Mouse (Mus musculus): ENCODE data around the gene Kif14. TPM values are rescaled to one million over a fixed set of nuclear protein-coding genes. Genes with fewer than 3 reads are reported as not detected.
"Not testable (repeated sequence)": the region's sequence is repeated elsewhere in the genome, so short reads cannot be mapped to it uniquely, and the experiment has no call there.

The Kif14 gene
- polyA plus RNA-seq, 1 experiment from 2014 or later, result 0.79 TPM

GRCm38 (mm10) chr1:136555892-136556291, 89.7 kb downstream of the Kif14 start:
- no peaks in the 10 kb centered on the region for H3K36me3 ChIP-seq (ENCODE audit: inconsistent target)
- 82% methylated on average over 7 of the region's 7 CpGs for WGBS (ENCODE audit: missing documents)
- no peaks in the 10 kb centered on the region for H3K79me2 ChIP-seq (ENCODE audit: inconsistent target)
- no peak overlapping the region for H3K27ac ChIP-seq
- H3K4me3 ChIP-seq (ENCODE audit: inconsistent target), result no peak overlapping the region

GRCm38 (mm10) chr1:136556643-136557042, 90.5 kb downstream of the Kif14 start:
- WGBS (ENCODE audit: missing documents), result 96% methylated on average over 2 of the region's 2 CpGs
- H3K27ac ChIP-seq; H3K36me3 ChIP-seq (ENCODE audit: inconsistent target); H3K4me3 ChIP-seq (ENCODE audit: inconsistent target); H3K79me2 ChIP-seq (ENCODE audit: inconsistent target): not testable (repeated sequence)

GRCm38 (mm10) chr1:136557436-136557835, 91.3 kb downstream of the Kif14 start:
- Histone ChIP-seq H3K79me2 (ENCODE audit: inconsistent target) (no peaks in the 10 kb centered on the region), H3K36me3 (ENCODE audit: inconsistent target) (no peaks in the 10 kb centered on the region), H3K4me3 (ENCODE audit: inconsistent target) (no peak overlapping the region), H3K27ac (no peak overlapping the region)
- WGBS (ENCODE audit: missing documents), result 87% methylated on average over 12 of the region's 12 CpGs

GRCm38 (mm10) chr1:136558762-136559161, 92.6 kb downstream of the Kif14 start:
- H3K79me2 ChIP-seq (ENCODE audit: inconsistent target), result no peaks in the 10 kb centered on the region
- WGBS (ENCODE audit: missing documents), result 10% methylated on average over 5 of the region's 5 CpGs
- H3K36me3 ChIP-seq (ENCODE audit: inconsistent target), result no peaks in the 10 kb centered on the region
- H3K4me3 ChIP-seq (ENCODE audit: inconsistent target), result no peak overlapping the region
- no peak overlapping the region for H3K27ac ChIP-seq

GRCm38 (mm10) chr1:136559284-136559683, 93.1 kb downstream of the Kif14 start:
- H3K79me2 ChIP-seq (ENCODE audit: inconsistent target), result no peaks in the 10 kb centered on the region
- no peaks in the 10 kb centered on the region for H3K36me3 ChIP-seq (ENCODE audit: inconsistent target)
- WGBS (ENCODE audit: missing documents), result 83% methylated on average over 5 of the region's 5 CpGs

GRCm38 (mm10) chr1:136559774-136560173, 93.6 kb downstream of the Kif14 start:
- WGBS (ENCODE audit: missing documents), result 87% methylated on average over 9 of the region's 9 CpGs

More at GRCm38 (mm10) chr1:136559284-136559683, 93.1 kb downstream of the Kif14 start:
- Histone ChIP-seq H3K27ac (no peak overlapping the region), H3K4me3 (ENCODE audit: inconsistent target) (no peak overlapping the region)

DNA sequence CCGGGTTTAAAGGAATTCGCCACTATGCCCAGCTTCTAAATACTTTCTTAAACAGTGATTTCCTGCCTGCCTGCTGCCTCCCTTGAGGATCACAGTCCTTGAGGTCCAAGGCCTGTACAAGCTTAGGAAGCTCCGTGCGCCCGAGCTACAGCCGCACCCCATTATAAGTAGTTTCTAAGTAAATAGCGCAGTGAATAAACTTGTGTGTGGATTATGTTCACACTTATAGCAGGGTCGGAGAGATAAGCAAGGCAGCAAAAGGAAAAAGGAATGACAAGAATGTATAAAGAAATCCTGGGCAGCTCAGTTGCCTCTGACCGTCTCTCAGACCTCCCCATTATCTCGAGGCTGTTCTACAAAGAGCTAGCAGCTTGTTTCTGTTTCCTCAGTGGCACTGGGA, 95.7 kb downstream of the Kif14 start:
- Histone ChIP-seq H3K79me2 (ENCODE audit: inconsistent target) (no peaks in the 10 kb centered on the region), H3K36me3 (ENCODE audit: inconsistent target) (no peaks in the 10 kb centered on the region), H3K27ac (no peak overlapping the region), H3K4me3 (ENCODE audit: inconsistent target) (no peak overlapping the region)
- WGBS (ENCODE audit: missing documents), result 93% methylated on average over 10 of the region's 10 CpGs

More at GRCm38 (mm10) chr1:136559774-136560173, 93.6 kb downstream of the Kif14 start:
- H3K79me2 ChIP-seq (ENCODE audit: inconsistent target), result no peaks in the 10 kb centered on the region
- H3K27ac ChIP-seq, result no peak overlapping the region
- no peak overlapping the region for H3K4me3 ChIP-seq (ENCODE audit: inconsistent target)
- no peaks in the 10 kb centered on the region for H3K36me3 ChIP-seq (ENCODE audit: inconsistent target)

DNA sequence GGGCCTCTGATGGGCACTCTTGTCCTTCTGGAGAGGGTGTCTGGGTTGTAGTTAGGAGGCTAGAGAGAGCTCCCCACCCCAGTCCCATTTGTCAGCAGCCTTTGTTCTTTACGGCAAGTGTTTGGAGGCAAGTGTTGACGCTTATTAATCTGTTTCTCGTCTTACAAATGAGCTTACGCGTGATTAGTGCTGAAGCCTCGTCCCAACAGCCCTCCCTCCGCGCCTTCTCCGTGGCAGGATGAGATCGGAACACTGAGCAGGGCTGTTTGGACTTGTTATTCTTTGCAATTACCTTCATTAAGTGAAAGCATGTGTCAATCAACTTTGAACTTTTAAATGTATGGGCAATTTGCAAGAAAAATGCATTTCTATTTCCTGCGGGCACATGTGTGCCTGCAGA, 97.0 kb downstream of the Kif14 start:
- no peak overlapping the region for H3K27ac ChIP-seq

DNA sequence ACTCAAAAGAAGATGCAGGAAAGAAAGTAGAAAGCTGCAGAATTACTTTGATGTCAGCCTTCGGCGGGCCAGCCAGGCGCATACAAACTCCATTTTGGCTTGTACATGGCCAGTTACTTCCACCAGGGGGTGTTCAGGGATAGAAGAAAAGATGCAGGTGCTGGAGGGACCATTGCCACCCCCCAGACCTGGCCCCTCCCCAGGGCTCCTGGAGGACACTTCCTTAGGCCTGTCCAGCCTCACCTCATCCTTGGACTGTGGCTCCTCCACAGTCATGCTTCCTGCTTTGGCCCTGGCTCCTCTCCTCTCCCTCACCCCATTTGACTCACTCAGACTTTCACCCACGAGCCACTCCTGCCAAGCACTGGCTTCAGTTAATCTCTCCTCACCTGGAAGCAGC, 98.8 kb downstream of the Kif14 start:
- Histone ChIP-seq H3K4me3 (ENCODE audit: inconsistent target) (no peak overlapping the region), H3K79me2 (ENCODE audit: inconsistent target) (no peaks in the 10 kb centered on the region), H3K27ac (no peak overlapping the region), H3K36me3 (ENCODE audit: inconsistent target) (no peaks in the 10 kb centered on the region)
- WGBS (ENCODE audit: missing documents), result 81% methylated on average over 3 of the region's 4 CpGs

More for the DNA sequence above, 97.0 kb downstream of the Kif14 start:
- no peaks in the 10 kb centered on the region for H3K79me2 ChIP-seq (ENCODE audit: inconsistent target)
- 81% methylated on average over 11 of the region's 11 CpGs for WGBS (ENCODE audit: missing documents)
- H3K4me3 ChIP-seq (ENCODE audit: inconsistent target), result no peak overlapping the region
- no peaks in the 10 kb centered on the region for H3K36me3 ChIP-seq (ENCODE audit: inconsistent target)

- Histone ChIP-seq H3K4me3 (ENCODE audit: inconsistent target) (no peak overlapping the region), H3K27ac (no peak overlapping the region), H3K79me2 (ENCODE audit: inconsistent target) (no peaks in the 10 kb centered on the region), H3K36me3 (ENCODE audit: inconsistent target) (no peaks in the 10 kb centered on the region)
- WGBS (ENCODE audit: missing documents), result 90% methylated on average over 5 of the region's 5 CpGs
Observed at GRCm38 (mm10) chr1:136566386-136566785, 100.2 kb downstream of the Kif14 start.

- Histone ChIP-seq H3K36me3 (ENCODE audit: inconsistent target) (no peaks in the 10 kb centered on the region), H3K27ac (no peak overlapping the region), H3K4me3 (ENCODE audit: inconsistent target) (no peak overlapping the region), H3K79me2 (ENCODE audit: inconsistent target) (no peaks in the 10 kb centered on the region)
- 89% methylated on average over 4 of the region's 4 CpGs for WGBS (ENCODE audit: missing documents)
Observed at GRCm38 (mm10) chr1:136567641-136568040, 101.5 kb downstream of the Kif14 start.

DNA sequence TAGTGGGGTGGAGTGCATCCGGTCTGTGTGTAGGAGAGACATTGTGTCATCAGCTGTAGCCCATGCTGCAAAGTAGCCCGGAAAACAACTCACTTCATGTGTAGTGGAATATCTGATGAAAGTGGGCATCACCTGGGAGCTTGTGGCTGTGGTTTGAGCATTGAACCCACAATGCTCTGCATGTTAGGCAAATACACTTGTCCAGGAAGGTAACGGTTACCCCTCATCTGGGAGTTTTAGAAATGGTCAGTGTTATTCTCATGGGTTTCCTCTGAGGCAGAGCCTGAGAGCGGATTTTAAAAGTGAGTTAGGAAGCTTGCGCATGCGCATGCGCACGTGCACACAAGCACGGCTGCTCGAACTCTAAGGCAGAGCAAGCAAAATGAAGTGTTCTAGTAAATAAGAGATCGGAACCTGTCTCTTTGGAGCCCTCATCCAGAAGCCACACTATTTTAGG, 102.6 kb downstream of the Kif14 start:
- H3K36me3 ChIP-seq (ENCODE audit: inconsistent target), result no peaks in the 10 kb centered on the region
- WGBS (ENCODE audit: missing documents), result 97% methylated on average over 11 of the region's 11 CpGs
- no peak overlapping the region for H3K27ac ChIP-seq
- no peak overlapping the region for H3K4me3 ChIP-seq (ENCODE audit: inconsistent target)
- no peaks in the 10 kb centered on the region for H3K79me2 ChIP-seq (ENCODE audit: inconsistent target)

- H3K36me3 ChIP-seq (ENCODE audit: inconsistent target), result no peaks in the 10 kb centered on the region
- no peak overlapping the region for H3K27ac ChIP-seq
- 94% methylated on average over 8 of the region's 8 CpGs for WGBS (ENCODE audit: missing documents)
- no peak overlapping the region for H3K4me3 ChIP-seq (ENCODE audit: inconsistent target)
- no peaks in the 10 kb centered on the region for H3K79me2 ChIP-seq (ENCODE audit: inconsistent target)
Observed at GRCm38 (mm10) chr1:136569206-136569605, 103.1 kb downstream of the Kif14 start.

- Histone ChIP-seq H3K4me3 (ENCODE audit: inconsistent target) (no peak overlapping the region), H3K79me2 (ENCODE audit: inconsistent target) (no peaks in the 10 kb centered on the region), H3K27ac (no peak overlapping the region), H3K36me3 (ENCODE audit: inconsistent target) (no peaks in the 10 kb centered on the region)
- WGBS (ENCODE audit: missing documents), result 60% methylated on average over 20 of the region's 20 CpGs
Observed at GRCm38 (mm10) chr1:136569626-136570297, 103.6 kb downstream of the Kif14 start.

DNA sequence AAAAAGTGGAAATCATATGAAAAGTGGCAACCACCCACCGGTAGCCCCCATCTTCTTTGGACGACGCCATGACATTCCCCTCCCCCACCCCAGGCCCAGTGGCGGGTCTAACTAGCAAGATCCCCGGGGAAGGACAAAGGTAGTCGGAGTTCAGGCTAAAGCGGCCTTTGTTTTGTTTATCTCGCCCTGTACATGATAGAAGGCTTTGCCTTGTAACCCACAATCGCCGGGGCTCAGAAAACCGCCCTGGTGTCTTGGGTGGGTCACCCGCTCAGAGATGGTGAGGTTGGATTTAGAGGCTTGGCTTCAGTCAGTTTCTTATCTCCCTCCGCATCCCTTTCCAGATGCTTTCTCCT, 104.1 kb downstream of the Kif14 start:
- H3K36me3 ChIP-seq (ENCODE audit: inconsistent target), result no peaks in the 10 kb centered on the region
- no peak overlapping the region for H3K27ac ChIP-seq
- no peak overlapping the region for H3K4me3 ChIP-seq (ENCODE audit: inconsistent target)
- WGBS (ENCODE audit: missing documents), result 47% methylated on average over 12 of the region's 13 CpGs
- H3K79me2 ChIP-seq (ENCODE audit: inconsistent target), result no peaks in the 10 kb centered on the region

DNA sequence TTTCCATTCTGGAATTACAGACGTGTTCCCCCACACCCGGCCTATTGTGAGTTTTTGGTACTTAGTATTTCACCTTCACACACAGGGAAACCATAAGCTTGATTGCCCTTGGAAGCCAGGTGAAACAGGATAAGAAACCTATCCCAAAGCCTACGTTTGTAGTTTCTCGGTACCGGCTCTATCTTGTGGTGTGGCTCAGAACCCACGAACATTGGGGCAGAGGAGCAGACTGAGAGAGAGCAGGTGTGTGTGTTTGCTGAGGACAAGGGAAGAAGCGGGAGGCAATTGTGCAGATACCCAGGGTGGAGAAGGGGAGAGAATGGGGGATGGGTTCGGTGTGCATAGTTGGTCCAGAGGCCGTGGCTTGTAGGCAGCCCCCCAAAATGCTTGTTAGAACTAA, 104.8 kb downstream of the Kif14 start:
- Histone ChIP-seq H3K27ac (no peak overlapping the region), H3K79me2 (ENCODE audit: inconsistent target) (no peaks in the 10 kb centered on the region), H3K36me3 (ENCODE audit: inconsistent target) (no peaks in the 10 kb centered on the region), H3K4me3 (ENCODE audit: inconsistent target) (no peak overlapping the region)
- 94% methylated on average over 9 of the region's 9 CpGs for WGBS (ENCODE audit: missing documents)
